Mouse (Mus musculus) C2C12 (cell line): ENCODE results near the gene Pafah2. TPM values are rescaled to one million over a fixed set of nuclear protein-coding genes. Genes with fewer than 3 reads are reported as not detected.

Experiments used
- H3K27me3 ChIP-seq: one replicate; pipeline ENCODE4 v1.6.1; 2011; ENCODE audit not compliant: control insufficient read depth, insufficient read depth, insufficient read length
- H3K36me3 ChIP-seq: one replicate; pipeline ENCODE4 v1.6.1; 2011; ENCODE audit not compliant: control insufficient read depth, insufficient read depth
- H3K4me3 ChIP-seq: one replicate; pipeline ENCODE4 v1.5.1; 2011; ENCODE audit warnings: mild to moderate bottlenecking, control low read depth; ENCODE audit not compliant: poor library complexity, insufficient read depth, severe bottlenecking
- H3K79me2 ChIP-seq: one replicate; pipeline ENCODE4 v1.6.1; 2011; ENCODE audit not compliant: control insufficient read depth, insufficient read depth
- H3K79me3 ChIP-seq: one replicate; pipeline ENCODE4 v1.6.1; 2011; ENCODE audit warnings: low read depth, control low read depth
- H3ac ChIP-seq: one replicate; pipeline ENCODE3; 2011; ENCODE audit warnings: low read depth; ENCODE audit not compliant: control insufficient read depth, insufficient read length
- CEBPB ChIP-seq: IDR thresholded peaks from one replicate; pipeline ENCODE4 v1.6.1; 2011; ENCODE audit warnings: low read depth, mild to moderate bottlenecking, control low read depth, moderate library complexity
- CTCF ChIP-seq: IDR thresholded peaks from one replicate; pipeline ENCODE4 v1.5.1; 2011; ENCODE audit not compliant: control insufficient read depth, insufficient read depth, insufficient read length
- FOSL1 ChIP-seq: IDR thresholded peaks from one replicate; pipeline ENCODE4 v1.8.0; 2011; ENCODE audit warnings: mild to moderate bottlenecking, low read length; ENCODE audit not compliant: poor library complexity, insufficient read depth, severe bottlenecking
- MAX ChIP-seq: IDR thresholded peaks from one replicate; pipeline ENCODE4 v1.6.1; 2011; ENCODE audit warnings: mild to moderate bottlenecking, control low read depth
- MYOD1 ChIP-seq: IDR thresholded peaks from one replicate; pipeline ENCODE4 v1.6.1; 2011; ENCODE audit warnings: low read depth; ENCODE audit not compliant: control insufficient read depth, insufficient read length
- MYOG ChIP-seq: IDR thresholded peaks from one replicate; pipeline ENCODE4 v1.6.1; 2011; ENCODE audit not compliant: control insufficient read depth, insufficient read length; ENCODE audit errors: extremely low read depth
- USF1 ChIP-seq: IDR thresholded peaks from one replicate; pipeline ENCODE4 v1.6.1; 2011; ENCODE audit warnings: low read depth, mild to moderate bottlenecking, control low read depth, moderate library complexity
- long read RNA-seq, 2 experiments: library from polyadenylated mRNA; unstranded; transcript quantifications; one replicate each; pipeline ENCODE4 v2.0.0; 2019 to 2020
- polyA plus RNA-seq: library from polyadenylated mRNA; unstranded; fragments of >200 nt; fragmentation: generic; extraction: Trizol; gene quantifications from one replicate; pipeline ENCODE4 v1.2.1, GENCODE M21; 2012; ENCODE audit warnings: missing spikeins

Pafah2 gene
- 9.0 TPM for polyA plus RNA-seq
- long read RNA-seq, experiment 1, partial matches to known transcripts = 1 of 9 reads
- long read RNA-seq, experiment 1, other reads (novel, unspliced or antisense) = 4 of 9 reads
- long read RNA-seq, experiment 2, transcript Pafah2-201 (11 exons, 2,248 nt) = major isoform, 34 of 56 reads
- long read RNA-seq, experiment 2, partial matches to known transcripts = 5 of 56 reads
- long read RNA-seq, experiment 2, other reads (novel, unspliced or antisense) = 17 of 56 reads

- H3K79me3 ChIP-seq = no peaks in the 10 kb centered on the region
- no peaks in the 10 kb centered on the region for H3K79me2 ChIP-seq
- peak within 1 kb of the TSS; percentile 68 for H3ac ChIP-seq
- H3K36me3 ChIP-seq = no peaks in the 10 kb centered on the region
- H3K4me3 ChIP-seq = peak within 1 kb of the TSS; percentile 32
- TF ChIP-seq USF1 (no peak), FOSL1 (no peak), CTCF (peak; percentile 92), MAX (no peak)
- no peaks in the 10 kb centered on the region for H3K27me3 ChIP-seq
These were observed at the start of gene Pafah2 for GRCm38 (mm10) chr4:134395977-134396825. TSS of gene Pafah2 (plus strand) at chr4:134396320.

- Histone ChIP-seq H3K79me3 (no peaks in the 10 kb centered on the region), H3K27me3 (peaks cover 45% of the 10 kb centered on the region), H3K4me3 (no peak overlapping the region), H3K79me2 (no peaks in the 10 kb centered on the region), H3K36me3 (no peaks in the 10 kb centered on the region), H3ac (no peak overlapping the region)
- no peak for TF ChIP-seq USF1
- no peak for TF ChIP-seq CTCF
- no peak for TF ChIP-seq CEBPB
- no peak for TF ChIP-seq FOSL1
- TF ChIP-seq MYOG = no peak
- no peak for TF ChIP-seq MYOD1
- TF ChIP-seq MAX = no peak
These were observed 48.0 kb upstream of the Pafah2 start for GRCm38 (mm10) chr4:134348078-134348477.

DNA sequence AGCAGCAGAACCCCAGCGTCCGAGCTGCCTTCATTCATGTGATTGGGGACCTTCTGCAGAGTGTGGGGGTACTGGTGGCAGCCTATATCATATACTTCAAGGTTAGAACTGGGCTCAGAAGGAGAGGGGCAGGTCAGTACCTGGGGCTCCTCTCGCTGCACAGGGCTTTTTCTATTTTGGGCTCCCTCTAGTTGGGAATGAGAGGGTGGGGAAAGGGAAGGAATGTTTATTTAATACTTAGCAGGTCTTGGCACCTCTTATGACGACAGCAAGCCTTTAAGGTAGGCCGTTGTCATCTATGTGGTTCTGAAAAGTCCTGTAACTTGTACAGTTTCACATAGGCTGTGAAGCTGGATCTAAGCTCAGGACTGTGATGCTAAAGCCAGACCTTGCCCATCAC lies 47.6 kb upstream of the Pafah2 start:
- no peaks in the 10 kb centered on the region for H3K79me3 ChIP-seq
- no peak overlapping the region for H3ac ChIP-seq
- no peak for TF ChIP-seq FOSL1
- no peak for TF ChIP-seq USF1
- TF ChIP-seq CEBPB = no peak
- TF ChIP-seq CTCF = no peak
- TF ChIP-seq MYOG = no peak
- no peak for TF ChIP-seq MYOD1
- TF ChIP-seq MAX = no peak
- no peaks in the 10 kb centered on the region for H3K79me2 ChIP-seq
- H3K36me3 ChIP-seq = no peaks in the 10 kb centered on the region
- no peak overlapping the region for H3K4me3 ChIP-seq
- H3K27me3 ChIP-seq = peaks cover 40% of the 10 kb centered on the region

DNA sequence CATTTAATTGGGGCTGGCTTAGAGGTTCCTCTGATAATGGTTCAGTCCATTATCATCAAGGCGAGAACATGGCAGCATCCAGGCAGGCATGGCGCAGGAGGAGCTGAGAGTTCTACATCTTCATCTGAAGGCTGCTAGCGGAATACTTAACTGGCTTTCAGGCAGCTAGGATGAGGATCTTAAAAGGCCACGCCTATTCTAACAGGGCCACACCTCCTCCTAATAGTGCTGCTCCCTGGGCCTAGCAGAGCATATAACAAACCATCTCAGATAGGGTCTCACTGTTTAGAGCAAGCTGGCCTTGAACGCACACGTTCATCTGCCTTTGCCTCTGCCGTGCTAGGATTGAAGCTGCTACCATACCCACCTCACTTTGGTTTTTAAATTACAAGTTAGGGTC lies 46.3 kb upstream of the Pafah2 start:
- Histone ChIP-seq H3K79me3 (no peaks in the 10 kb centered on the region), H3K36me3 (no peaks in the 10 kb centered on the region), H3ac (no peak overlapping the region), H3K79me2 (no peaks in the 10 kb centered on the region), H3K4me3 (no peak overlapping the region), H3K27me3 (peaks cover 34% of the 10 kb centered on the region)
- no peak for TF ChIP-seq CEBPB

- H3ac ChIP-seq = no peak overlapping the region
- no peaks in the 10 kb centered on the region for H3K79me2 ChIP-seq
- H3K4me3 ChIP-seq = no peak overlapping the region
- no peaks in the 10 kb centered on the region for H3K36me3 ChIP-seq
- TF ChIP-seq CTCF (no peak), CEBPB (no peak), MYOD1 (no peak), MAX (no peak), USF1 (no peak), MYOG (no peak), FOSL1 (no peak)
- H3K27me3 ChIP-seq = peaks cover 31% of the 10 kb centered on the region
- H3K79me3 ChIP-seq = no peaks in the 10 kb centered on the region
These were observed 45.5 kb upstream of the Pafah2 start for GRCm38 (mm10) chr4:134350641-134351040.
